Mouse (Mus musculus): Measurements from ENCODE around the gene Zfp831. TPM values are rescaled to one million over a fixed set of nuclear protein-coding genes. Genes with fewer than 3 reads are reported as not detected.

The Zfp831 gene
- 0.09 and 0.17 TPM in 2 replicates for polyA plus RNA-seq (2012; rRNA removed)

DNA sequence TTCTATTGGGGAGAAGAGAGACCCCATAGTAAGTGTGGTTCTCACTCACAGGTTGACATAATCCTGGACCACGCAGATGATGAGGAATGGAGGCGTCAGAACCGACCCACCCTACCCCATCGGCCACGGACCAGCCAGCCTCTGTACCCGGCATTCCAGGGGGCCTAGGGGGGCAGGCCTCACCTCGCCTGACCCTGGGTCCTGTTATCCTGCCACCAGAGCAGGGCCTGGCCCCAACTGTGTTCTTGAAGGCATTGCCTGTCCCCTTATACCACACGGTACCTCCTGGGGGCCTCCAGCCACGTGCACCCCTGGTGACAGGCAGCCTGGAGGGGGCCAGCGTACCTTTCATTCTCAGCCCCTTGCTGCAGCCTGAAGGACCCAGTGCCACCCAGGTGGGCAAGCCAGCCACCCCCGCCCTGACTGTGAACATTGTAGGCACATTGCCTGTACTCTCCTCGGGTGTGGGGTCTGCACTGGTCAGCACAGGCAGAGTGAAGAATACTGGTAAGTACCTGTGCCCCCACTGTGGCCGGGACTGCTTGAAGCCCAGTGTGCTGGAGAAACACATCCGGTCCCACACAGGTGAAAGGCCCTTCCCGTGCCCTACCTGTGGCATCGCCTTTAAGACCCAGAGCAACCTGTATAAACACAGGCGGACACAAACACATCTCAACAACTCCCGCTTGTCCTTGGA, at the start of gene Zfp831:
TSS of gene Zfp831 (plus strand) at position 87 of the 697 bp plus-strand sequence.

Other genes starting within 250 kb of the Zfp831 start
- gene Nelfcd, start 227.7 kb upstream of the Zfp831 start, polyA plus RNA-seq (2012; rRNA removed) = 51.6 and 56.1 TPM in 2 replicates
- gene Ctsz, start 204.5 kb upstream of the Zfp831 start, polyA plus RNA-seq (2012; rRNA removed) = 260 and 283 TPM in 2 replicates
- gene Tubb1, start 192.8 kb upstream of the Zfp831 start, polyA plus RNA-seq (2012; rRNA removed) = 0.13 and 0.17 TPM in 2 replicates
- gene Atp5e, start 179.4 kb upstream of the Zfp831 start, polyA plus RNA-seq (2012; rRNA removed) = 463 and 501 TPM in 2 replicates
- gene Prelid3b, start 170.5 kb upstream of the Zfp831 start, polyA plus RNA-seq (2012; rRNA removed) = 82.8 and 117 TPM in 2 replicates
- 2.7 and 3.6 TPM in 2 replicates for gene Edn3, start 117.1 kb downstream of the Zfp831 start, polyA plus RNA-seq (2012; rRNA removed)

Measured in colon, adult 2 months (tissue).